In genomic region chr1:66321631-66322142, GRCm38 (mm10) we compare ENCODE assay signal across 9 mouse cellular contexts.
DNase-seq lines count a peak whose midpoint lies in the region; ATAC-seq and TF ChIP-seq lines count a peak whose summit lies in the region.
"Had no signal": no experiment of that assay in that cellular context is flagged by ENCODE, and none has a peak within 500 bp of the region (broad histone marks: within the 10 kb centered on the region; RNA-seq: fewer than 3 reads in every experiment).

No protein-coding gene starts in this region.

- peak; percentile 76 for DNase-seq in cerebellum, adult 11-12 months
- peak; percentile 86 for DNase-seq in forebrain, embryonic 14.5 days (ENCODE audit: low spot score)
- DNase-seq in layer of hippocampus, postnatal 10 days (ENCODE audit: low spot score in 2 of 2): peak; percentile 72 to 81
- no peak for DNase-seq in liver, postnatal 0 days
- no peak for DNase-seq in thymus, postnatal 14 days
- no peak for DNase-seq in lung, postnatal 10 days

- peak overlapping the region; percentile 46 for H3K4me2 ChIP-seq in forebrain, embryonic 14.5 days (ENCODE audit: low read length)
- H3K4me2 ChIP-seq in midbrain, embryonic 16.5 days (ENCODE audit: low read length): peak overlapping the region; percentile 60
- no peak overlapping the region for H3K4me2 ChIP-seq in liver, postnatal 0 days (ENCODE audit: low read depth, low read length)

- no peak for TF ChIP-seq CTCF in E14TG2a.4 (conservative IDR thresholded peaks at IDR 0.05; ENCODE audit: low read length)
- TF ChIP-seq CTCF in liver, postnatal 0 days (IDR thresholded peaks at IDR 0.05; ENCODE audit: low read depth): no peak

- peak; percentile 79 for ATAC-seq in forebrain, embryonic 14.5 days
- peak; percentile 83 for ATAC-seq in midbrain, embryonic 16.5 days
- ATAC-seq in liver, postnatal 0 days: no peak

- no peak for TF ChIP-seq EP300 in liver, postnatal 0 days (IDR thresholded peaks at IDR 0.05; ENCODE audit: low read depth)

- peaks cover 14% of the 10 kb centered on the region for H3K4me1 ChIP-seq in E14TG2a.4 (replicated peaks; ENCODE audit: low read depth, low read length)
- peaks cover 21% of the 10 kb centered on the region for H3K4me1 ChIP-seq in forebrain, embryonic 14.5 days (ENCODE audit: control insufficient read depth, insufficient read depth, low read length)
- peaks cover 30% of the 10 kb centered on the region for H3K4me1 ChIP-seq in midbrain, embryonic 16.5 days (ENCODE audit: control insufficient read depth, insufficient read depth, low read length)
- H3K4me1 ChIP-seq in liver, postnatal 0 days (ENCODE audit: insufficient read depth): no peaks in the 10 kb centered on the region

- H3K27ac ChIP-seq in forebrain, embryonic 14.5 days (ENCODE audit: low read depth, low read length): peak overlapping the region; percentile 99
- peak overlapping the region; percentile 96 for H3K27ac ChIP-seq in midbrain, embryonic 16.5 days (ENCODE audit: low read length)
- no peak overlapping the region for H3K27ac ChIP-seq in liver, postnatal 0 days (ENCODE audit: low read depth)

- peak overlapping the region; percentile 39; the same call in 1 of the 2 replicates for H3K4me3 ChIP-seq in E14TG2a.4 (replicated peaks; ENCODE audit: low read length)
- H3K4me3 ChIP-seq in forebrain, embryonic 14.5 days (ENCODE audit: low read depth, low read length): peak overlapping the region; percentile 35
- peak overlapping the region; percentile 46 for H3K4me3 ChIP-seq in midbrain, embryonic 16.5 days (ENCODE audit: low read depth, low read length)
- no peak overlapping the region for H3K4me3 ChIP-seq in liver, postnatal 0 days (ENCODE audit: low read depth, low read length)

- H3K27me3 ChIP-seq in E14TG2a.4 (ENCODE audit: insufficient read depth, low read length): no peaks in the 10 kb centered on the region
- H3K27me3 ChIP-seq in forebrain, embryonic 14.5 days (replicated peaks; ENCODE audit: control insufficient read depth, insufficient read depth, low read length): no peaks in the 10 kb centered on the region
- H3K27me3 ChIP-seq in midbrain, embryonic 16.5 days (ENCODE audit: control insufficient read depth, insufficient read depth, low read depth, low read length): no peaks in the 10 kb centered on the region
- no peaks in the 10 kb centered on the region for H3K27me3 ChIP-seq in liver, postnatal 0 days (ENCODE audit: insufficient read depth, low read length)

- H3K36me3 ChIP-seq in E14TG2a.4 (ENCODE audit: insufficient read depth, low read length): no peaks in the 10 kb centered on the region
- no peaks in the 10 kb centered on the region for H3K36me3 ChIP-seq in forebrain, embryonic 14.5 days (ENCODE audit: control insufficient read depth, insufficient read depth, low read length)
- no peaks in the 10 kb centered on the region for H3K36me3 ChIP-seq in midbrain, embryonic 16.5 days (ENCODE audit: control insufficient read depth, insufficient read depth, low read length)
- no peaks in the 10 kb centered on the region for H3K36me3 ChIP-seq in liver, postnatal 0 days (replicated peaks; ENCODE audit: insufficient read depth, low read length)
- H3K36me3 ChIP-seq: G1E had no signal

- no peaks in the 10 kb centered on the region for H3K9me3 ChIP-seq in E14TG2a.4 (ENCODE audit: low read length)
- H3K9me3 ChIP-seq in forebrain, embryonic 14.5 days (replicated peaks; ENCODE audit: control insufficient read depth, low read length): no peaks in the 10 kb centered on the region
- no peaks in the 10 kb centered on the region for H3K9me3 ChIP-seq in midbrain, embryonic 16.5 days (replicated peaks; ENCODE audit: control insufficient read depth, low read length, poor library complexity, severe bottlenecking)
- no peaks in the 10 kb centered on the region for H3K9me3 ChIP-seq in liver, postnatal 0 days (ENCODE audit: low read length)
- H3K9me3 ChIP-seq: G1E had no signal

- peak overlapping the region; percentile 72 for H3K9ac ChIP-seq in forebrain, embryonic 14.5 days (ENCODE audit: low read length)
- H3K9ac ChIP-seq in midbrain, embryonic 16.5 days (ENCODE audit: low read depth, low read length): peak overlapping the region; percentile 74
- H3K9ac ChIP-seq in liver, postnatal 0 days (replicated peaks): no peak overlapping the region

- 7% methylated on average over 15 of the region's 15 CpGs for WGBS in forebrain, embryonic 14.5 days
- 7% methylated on average over 15 of the region's 15 CpGs for WGBS in midbrain, embryonic 16.5 days
- 67% methylated on average over 15 of the region's 15 CpGs for WGBS in liver, postnatal 0 days (ENCODE audit: insufficient replicate concordance)

Comparison
In these comparisons a context has a peak if more than half of its experiments do, and no peak if none do; other contexts are left out.
1. DNase-seq: peak in cerebellum, adult 11-12 months (single experiment), forebrain, embryonic 14.5 days (single experiment) and layer of hippocampus, postnatal 10 days (2 of 2); none in liver, postnatal 0 days (single experiment), thymus, postnatal 14 days (single experiment) and lung, postnatal 10 days (single experiment).